Mouse (Mus musculus) adrenal gland (tissue): ENCODE results near the gene Gk5.
"Not testable (repeated sequence)": the region's sequence is repeated elsewhere in the genome, so short reads cannot be mapped to it uniquely, and the experiment has no call there.

ENCODE experiments used
- intact Hi-C: fragments of 180-260 bp; cut with DNase I; formaldehyde crosslinking; loops from one replicate; pipeline ENCODE4 v1.15.1; 2025

The Gk5 gene

DNA sequence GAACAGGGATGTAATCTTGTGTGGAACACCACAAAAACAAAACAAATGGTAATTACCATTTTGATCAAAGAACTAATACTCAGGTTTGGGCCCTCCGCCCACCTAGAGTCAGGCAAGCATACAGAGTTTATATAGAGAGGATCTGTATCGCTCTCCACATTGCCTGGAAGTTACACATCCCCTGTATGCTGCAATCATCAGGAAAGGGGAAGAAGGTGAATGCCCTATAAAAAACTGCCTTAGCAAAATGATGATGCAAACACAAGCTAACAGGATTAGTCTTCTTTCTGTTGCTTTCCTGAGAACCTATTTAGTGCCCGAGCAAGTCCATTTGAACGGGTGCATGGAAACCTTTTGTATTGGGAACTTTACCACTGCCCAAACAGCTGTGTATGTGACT lies 24.5 kb downstream of the Gk5 start:
- intact Hi-C loops, result no loop called here

DNA sequence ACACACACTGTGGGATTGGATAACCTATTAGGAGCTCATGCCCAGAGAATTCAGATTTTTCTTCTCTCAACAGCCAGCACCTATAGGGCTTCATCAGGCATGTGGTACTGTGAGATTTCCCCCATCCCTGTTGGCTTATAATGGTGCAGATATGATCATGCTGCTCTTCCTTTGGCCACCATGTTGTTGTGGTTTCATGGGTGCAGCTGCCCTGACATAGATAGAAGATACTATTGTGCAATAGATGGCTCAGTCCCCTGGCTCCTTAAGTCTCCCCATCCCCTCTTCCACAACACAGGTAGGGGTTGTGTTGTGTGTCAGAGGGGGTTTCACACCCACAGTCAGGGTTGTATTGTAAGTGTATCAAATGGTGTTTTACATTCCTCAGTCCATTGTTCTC lies 25.7 kb downstream of the Gk5 start:
- intact Hi-C loops, result no loop called here

DNA sequence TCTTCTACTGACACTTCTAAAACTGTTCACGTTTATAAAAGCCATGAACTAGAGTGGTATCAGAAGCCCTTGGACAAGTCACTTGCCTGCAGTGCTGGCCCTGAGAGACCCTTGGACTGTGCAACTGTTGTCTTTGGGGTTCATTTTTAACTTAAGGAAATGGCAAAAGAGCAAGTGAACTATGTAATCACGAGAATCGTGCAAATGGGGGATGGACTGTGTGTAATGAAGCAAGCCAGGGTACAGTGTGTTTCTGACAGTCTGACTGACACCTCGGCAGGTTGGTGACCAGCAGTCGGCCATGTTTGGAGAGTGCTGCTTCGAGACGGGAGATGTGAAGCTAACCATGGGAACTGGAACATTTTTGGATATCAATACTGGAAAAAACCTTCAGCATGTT lies 33.6 kb downstream of the Gk5 start:
- intact Hi-C loops, result no loop called here

DNA sequence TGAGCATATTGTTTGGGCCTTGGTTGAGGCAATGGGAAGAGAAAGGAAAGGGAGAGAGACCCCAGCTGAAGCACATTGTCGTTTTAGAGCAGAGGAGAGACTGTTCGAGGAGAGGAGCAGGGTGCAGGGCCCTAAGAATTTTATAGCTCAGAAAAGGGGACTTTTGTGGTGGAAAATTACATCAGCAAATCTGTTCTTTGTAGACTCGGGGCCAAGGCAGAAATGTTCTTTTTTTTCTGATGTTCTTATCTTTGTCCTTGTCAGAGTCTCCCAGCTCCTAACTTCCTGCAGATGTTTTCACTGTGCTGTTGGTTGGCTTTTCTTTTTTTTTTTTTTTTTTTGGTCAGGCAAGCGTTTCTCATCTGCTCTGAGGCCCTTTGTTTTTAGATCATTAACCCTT lies 39.3 kb downstream of the Gk5 start:
- intact Hi-C loops, result no loop called here

DNA sequence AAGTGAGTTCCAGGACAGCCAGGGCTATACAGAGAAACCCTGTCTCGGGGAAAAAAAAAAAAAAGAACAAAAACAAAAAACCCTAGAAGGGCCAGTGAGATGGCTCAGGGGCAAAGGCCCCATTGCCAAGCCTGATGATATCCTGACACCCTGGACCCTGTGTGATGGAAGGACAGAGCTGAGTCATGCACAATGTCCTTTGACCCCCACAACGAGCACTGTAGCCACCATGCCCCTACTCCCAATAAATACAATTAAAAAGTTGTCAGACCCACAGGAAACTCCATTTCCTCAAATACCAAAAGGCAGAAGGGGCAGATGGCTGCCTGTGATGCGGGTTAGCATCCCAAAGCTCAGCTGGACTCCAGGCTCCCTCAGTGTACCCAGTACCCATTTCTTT lies 39.9 kb downstream of the Gk5 start:
- intact Hi-C loops, result no loop called here

DNA sequence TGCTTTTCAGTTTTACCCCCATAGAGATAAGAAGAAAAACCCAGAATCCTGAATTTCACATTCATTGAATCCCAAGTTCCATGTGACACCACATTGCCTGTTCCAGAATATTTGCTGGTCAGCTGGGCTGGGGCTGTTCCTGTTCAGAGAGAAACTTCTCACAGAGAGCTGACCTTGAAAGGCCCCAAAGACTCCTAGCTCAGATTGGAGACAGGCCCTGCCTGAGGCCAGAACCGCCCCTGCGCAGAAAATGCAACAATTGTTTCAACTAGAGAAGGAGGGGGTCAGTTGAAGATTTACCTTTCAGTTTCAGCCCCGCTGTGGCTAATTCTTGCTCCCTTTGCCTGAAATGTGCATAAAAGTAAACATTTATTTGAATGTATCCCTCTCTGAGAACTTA lies 41.6 kb downstream of the Gk5 start:
- intact Hi-C loops, result no loop called here

DNA sequence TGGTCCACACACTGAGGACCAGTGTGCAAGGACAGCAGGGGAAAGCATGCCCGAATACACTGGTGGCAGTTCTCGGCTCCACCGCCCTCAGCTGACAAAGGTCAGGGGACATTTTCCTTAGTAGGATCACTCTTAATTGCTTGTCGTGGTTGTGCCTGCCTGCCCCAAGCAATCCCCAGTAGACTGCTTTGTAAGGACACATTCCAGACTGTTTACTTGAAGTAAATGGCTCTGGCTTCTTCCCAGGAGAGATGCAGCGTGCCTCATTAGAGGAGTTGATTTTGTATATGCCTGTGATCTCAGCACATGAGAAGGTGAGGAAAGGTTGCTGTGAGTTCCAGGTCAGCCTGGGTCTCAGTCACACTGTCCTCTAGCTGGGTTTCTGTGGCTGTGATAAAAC lies 43.3 kb downstream of the Gk5 start:
- intact Hi-C loops, result no loop called here

DNA sequence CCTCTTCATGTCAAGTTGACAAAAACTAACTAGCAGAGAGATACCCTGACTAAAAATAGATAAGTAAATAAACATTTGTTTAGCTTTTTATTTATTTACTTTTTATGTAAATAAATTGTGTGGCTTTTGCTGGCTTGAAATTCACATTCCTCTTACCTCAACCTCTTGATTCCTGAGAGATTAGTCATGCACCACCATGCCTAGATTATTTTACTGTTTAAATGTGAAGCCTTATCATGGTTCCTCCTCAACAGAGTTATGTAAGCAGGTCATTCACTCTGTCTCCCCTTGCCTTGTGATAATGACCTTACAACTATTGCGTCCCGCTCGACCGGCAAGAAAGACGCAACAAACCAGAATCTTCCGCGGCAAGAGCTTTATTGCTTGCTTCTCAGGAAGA lies 44.3 kb downstream of the Gk5 start:
- intact Hi-C loops, result no loop called here

DNA sequence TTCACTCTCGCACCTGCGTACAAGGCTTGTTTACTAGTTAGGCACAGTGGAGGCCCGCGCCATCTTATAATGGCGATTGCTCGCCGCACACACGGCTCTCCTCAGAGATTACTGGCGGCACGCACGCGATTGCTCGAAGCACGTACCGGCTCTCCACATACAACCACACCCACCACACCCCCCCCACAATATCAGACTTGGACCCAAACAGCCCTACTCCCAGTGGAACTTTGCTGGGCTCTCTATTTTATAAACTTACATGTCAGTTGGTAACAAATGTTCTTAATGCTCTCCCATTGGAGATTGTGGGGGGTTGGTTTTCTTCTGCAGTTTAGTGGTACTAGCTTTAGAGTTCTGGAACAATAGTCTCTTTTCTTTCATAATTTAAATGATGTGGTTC lies 44.8 kb downstream of the Gk5 start:
- intact Hi-C loops, result not testable (repeated sequence)

DNA sequence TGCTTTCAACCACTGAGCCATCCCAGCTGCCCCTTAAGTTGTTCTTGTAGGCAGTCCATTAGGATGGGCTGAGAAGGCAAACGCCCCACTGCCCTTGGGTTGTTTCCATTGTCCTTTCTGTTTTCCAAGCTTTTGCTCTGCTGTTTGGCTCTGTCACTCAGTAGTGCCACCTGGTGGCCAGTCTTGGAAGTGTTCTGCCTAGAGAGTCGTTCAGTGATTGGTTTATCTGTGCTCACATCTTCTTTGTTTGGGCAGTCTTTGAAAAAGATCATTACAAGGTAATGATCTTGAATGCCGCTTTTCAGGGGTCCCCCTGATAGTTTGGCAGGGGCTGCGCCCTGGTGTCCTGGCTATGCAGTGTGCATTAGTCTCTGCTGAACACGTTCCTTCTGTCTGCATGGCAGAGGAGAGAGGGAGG lies 48.0 kb downstream of the Gk5 start:
- intact Hi-C loops, result no loop called here

DNA sequence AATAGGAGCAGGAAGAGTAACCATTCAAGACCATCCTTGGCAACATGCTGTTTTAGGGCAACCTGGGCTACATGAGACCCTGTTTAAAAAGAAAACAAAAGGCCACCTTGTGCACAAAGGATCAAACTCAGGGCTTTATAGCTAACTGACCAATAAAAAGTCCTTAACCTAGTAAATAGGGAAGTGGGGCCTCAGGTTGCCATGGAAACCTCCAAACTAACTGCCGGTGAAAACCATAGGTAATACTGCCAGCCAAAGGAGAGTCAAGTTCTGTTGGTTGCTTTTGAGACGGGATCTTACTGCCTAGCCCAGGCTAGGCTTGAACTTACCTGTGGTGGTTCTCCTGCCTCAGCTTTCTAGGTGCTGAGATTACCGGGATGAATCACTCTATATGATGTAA lies 51.4 kb downstream of the Gk5 start:
- intact Hi-C loops, result no loop called here

DNA sequence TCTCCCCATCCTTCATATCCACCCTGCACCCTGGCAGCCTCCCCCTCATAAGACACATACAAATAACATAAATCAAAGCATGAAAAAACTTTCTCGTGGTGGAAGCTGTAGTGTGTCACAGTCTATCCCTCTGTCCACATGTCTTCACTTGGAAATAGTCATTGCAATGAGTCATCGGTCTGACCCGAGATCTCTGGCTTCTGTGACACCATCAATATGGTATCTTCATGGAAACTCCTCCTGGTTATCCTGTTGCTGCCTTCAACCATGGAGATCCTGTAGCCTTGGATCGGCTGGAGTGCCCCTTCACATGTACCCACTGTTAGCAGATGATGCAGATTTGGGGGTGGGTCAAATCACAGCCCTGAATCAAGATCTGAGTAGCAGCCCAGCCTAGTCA lies 65.7 kb downstream of the Gk5 start:
- intact Hi-C loops, result no loop called here

DNA sequence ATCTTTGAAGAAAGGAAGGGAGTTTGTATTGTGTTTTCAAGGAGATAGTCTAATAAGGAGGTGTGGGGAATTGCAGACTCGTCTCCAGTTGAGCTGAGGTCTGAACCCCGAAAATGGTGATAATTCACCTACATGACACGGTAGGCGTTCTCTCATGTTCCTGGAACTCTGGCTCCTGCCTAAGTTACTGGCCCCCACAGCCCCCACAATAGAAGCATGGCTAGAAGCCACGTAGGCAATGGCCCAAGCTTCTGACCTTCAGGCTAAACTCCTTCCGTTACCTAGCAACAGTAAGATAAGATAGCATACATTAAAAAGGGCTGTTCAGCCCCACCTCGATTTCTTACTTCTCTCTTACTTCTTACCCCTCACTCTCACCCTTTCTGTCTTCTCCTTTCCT lies 67.5 kb downstream of the Gk5 start:
- intact Hi-C loops, result no loop called here

DNA sequence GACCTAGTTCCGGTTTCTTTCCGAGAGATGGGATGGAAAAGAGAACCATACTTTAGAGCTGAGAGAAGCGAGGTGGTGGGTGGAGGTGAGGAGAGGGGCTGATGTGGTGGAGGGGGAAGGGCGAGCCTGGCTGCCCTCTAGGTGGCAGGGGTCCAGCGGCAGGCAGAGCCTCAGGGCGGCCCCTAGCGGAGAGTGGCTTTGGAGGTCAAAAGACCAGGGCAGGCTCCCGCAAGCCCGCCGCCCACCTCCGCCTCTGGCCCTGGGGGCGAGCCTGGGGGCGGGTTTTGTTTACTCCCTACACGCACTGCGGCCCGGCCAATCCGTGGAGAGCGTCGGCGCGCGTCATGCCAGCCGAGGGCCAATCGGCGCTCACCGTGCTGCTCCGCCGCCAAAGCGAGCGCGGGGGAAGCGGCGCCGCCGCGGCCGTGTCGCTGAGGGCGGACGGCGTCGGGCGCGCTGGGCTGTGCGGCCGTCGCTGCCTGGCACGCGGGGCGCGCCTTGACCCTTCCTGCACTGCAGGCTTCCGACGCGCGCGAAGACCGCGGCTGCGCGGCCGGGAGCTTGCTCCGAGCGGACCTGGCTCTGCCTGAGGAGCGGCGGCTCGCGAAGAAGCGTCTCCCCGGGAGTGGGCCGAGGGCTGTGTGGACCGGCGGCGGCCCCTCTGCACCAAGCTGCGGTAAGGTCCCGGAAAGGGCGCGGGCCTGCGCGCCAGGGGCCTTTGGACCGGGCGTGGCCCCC lies 76.9 kb downstream of the Gk5 start, which contains the start of gene Tfdp2:
Gene Tfdp2 (plus strand): TSS at position 391 of the 738 bp plus-strand sequence.
- intact Hi-C loops, result no loop called here

DNA sequence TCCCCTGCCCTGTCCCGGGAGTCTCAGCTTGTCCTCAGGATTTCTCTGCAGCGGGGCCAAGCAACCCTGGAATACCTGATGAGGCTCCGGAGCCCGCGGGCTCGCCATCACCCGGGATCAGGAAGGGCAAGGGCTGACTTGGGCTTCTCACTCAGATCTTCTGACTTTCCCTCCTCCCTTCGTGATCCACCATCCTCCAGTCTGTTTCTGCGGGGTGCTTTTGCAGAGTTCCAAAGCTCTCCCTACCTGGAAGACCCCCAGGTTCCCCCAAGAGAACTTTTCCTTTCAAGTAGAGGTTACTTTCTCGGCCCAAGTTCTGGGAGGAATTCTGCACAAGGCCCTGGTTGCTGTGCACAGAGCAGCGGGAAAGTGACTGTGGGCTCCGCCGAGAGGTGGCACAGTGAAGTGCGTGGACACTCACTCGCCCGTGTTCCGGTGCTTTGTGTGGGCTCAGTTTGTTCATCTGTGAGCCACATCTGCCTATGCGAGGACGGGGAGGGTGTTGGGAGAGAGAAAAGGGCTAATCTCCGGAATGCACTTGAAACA lies 77.5 kb downstream of the Gk5 start:
- intact Hi-C loops, result no loop called here

DNA sequence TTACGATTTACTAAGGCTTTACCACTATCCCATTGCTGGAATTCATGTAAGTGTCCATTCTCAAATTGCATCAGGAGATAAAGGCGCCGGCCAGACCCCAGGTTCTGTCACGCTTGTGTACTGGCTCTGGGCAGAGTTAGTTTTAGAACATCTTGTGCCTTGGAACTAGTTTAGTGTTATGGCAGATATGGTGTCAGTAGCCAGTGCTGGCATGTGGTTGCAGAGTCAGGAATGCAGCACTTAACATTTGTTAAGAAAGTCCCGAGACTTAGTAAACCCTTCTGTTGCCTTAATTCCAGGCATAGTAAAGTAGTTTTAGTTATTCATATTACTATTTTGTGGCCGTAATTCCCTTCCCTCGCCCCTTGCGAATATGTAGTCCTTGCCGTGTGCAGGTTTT lies 78.6 kb downstream of the Gk5 start:
- intact Hi-C loops, result no loop called here

DNA sequence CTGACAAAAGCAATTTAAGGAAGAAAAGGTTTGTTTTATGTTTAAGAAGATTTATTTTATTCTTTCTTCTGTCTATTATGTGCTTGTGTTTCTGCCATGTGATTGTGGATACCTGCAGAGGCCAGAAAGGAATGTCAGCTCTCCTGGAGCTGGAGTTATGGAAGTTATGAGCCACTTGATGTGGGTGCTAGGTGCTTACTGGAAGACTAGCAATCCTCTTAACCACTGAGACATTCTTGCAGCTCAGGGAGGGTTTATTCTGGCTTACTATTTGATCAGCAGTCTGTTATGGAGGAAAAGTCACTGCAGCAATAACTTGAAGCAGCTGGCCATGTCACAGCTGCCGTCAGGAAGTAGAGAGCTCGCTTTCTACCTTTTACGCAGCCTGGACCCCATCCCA lies 84.5 kb downstream of the Gk5 start:
- intact Hi-C loops, result no loop called here

DNA sequence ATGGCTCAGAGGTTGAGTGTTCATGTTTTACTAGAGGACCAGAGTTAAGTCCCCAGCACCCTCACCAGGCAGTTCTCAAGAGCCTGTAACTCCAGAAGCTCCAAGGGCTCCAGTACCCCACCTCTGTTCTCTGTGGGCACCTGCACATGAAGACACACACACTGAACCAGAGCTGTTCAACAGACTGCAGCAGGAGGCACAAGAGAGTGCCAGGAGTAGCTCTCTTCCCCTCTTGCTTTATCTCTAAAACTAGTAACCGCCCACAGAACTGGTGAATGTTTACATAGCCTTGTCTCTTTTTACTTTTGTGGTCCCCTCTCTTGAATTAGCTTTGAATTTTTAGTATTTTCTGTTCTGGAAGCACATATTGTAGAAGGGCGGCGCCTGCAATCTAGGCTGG lies 88.3 kb downstream of the Gk5 start:
- intact Hi-C loops, result no loop called here

DNA sequence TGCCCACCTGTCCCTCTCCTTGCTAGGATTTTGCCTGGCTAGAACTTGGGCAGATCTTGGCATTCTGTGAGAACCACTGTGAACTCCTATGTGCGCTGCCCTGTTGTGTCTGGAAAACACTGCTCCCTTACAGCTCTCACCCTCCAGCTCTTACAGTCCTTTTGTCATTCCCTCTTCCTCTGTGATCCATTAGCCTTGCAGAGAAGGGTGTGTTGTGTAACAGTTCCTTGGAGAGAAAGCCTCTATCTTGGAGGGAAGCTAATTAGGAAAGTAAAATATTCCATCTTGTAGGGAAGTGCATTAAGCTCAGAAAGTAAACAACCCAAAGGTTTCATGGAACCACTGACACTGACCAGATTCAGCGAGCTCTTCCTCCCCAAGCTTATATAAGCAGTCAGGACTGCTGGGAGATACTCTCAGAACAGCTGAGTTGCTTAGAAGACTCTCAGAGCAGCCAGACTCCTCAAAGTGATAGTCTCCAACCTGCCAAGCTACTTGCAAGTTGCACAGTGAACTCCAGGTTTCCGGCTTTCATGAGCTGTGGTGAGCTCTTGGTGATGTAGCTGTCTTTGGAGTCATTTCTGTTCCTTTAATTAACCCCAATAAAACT lies 94.0 kb downstream of the Gk5 start:
- intact Hi-C loops, result no loop called here

DNA sequence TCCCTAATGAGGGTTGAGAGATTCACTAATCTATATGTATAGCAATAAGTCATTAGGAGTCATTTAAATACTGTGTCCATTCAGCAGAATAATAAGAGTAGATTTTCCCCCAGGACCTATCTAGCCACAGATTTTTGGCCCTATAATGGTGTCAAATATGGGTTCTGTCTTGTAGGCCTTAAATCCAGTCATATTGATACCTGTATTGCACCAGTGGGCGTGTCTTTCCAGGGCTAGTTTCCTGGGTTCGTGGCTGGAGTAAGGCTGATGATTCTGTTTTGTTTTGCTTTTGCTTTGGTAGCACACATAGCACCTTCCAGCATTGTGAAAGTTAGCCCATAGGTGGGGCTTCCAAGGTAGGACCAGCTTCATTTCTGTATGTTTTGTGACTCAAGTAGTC lies 95.0 kb downstream of the Gk5 start:
- intact Hi-C loops, result no loop called here

DNA sequence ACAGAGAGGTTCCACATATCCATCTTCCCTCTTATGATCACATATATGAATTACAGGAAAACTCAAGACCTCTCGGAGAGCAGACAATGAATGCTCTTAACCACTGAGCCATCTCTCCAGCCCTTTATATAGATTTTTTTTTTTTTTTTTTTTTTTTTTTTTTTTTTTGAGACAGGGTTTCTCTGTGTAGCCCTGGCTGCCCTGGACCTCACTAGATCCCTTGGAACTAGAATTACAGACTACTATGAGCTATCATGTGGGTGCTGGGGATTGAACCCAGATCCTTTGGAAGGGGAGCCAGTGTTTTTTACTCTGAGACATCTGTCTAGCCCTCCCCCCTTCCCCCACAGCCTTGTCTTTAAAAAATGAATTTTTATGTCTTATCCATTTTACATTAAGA lies 98.1 kb downstream of the Gk5 start:
- intact Hi-C loops, result no loop called here

DNA sequence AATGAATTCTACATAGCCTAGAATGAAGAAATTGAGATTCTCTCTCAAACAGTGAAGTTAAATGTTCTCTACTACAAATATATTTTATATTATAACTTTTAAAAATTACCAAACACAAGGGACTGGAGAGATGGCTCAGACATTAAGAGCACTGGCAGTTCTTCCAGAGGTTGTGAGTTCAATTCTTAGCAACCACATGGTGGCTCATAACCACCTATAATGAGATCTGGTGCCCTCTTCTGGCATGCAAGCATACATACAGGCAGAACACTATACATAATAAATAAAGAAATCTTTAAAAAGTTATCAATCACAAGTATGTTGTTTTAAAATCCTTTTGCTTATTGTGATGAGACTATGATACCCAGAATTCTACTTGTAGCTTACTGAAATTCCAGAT lies 98.6 kb downstream of the Gk5 start:
- intact Hi-C loops, result no loop called here

DNA sequence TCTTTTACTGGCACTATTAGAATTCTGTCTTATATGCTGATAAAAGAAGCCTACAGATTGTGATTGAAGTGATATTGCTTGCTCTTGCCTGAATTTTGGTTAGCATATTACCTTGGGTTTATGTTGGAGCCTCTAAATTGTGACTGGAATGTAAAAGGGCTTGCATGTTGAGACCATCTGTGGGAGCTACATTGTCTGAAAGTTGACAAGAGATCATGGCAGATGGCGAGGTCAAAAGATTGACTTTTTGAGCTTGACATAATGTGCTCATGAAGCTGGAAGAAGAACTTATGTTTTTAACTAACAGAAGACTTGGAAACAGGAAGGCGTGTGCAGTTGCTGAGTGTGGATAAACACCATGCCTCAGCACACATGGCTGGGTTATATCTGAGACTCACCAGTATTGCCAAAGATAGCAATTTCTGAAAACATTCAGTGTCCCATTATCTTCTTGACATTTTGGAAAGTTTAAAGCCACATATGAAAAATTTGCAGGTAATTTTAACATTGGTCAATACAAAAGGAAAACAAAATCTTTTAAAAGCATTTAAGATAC lies 100.0 kb downstream of the Gk5 start:
- intact Hi-C loops, result no loop called here
